Mouse (Mus musculus): ENCODE measurements around the gene Bysl. TPM values are rescaled to one million over a fixed set of nuclear protein-coding genes. Genes with fewer than 3 reads are reported as not detected.
A peak's percentile ranks its signal among the peaks of the same experiment; 100 is the strongest.

Bysl gene
- polyA plus RNA-seq, 1 experiment from 2014 or later: 7.7 TPM

GRCm38 (mm10) chr17:47593215-47593853, 18.0 kb downstream of the Bysl start:
- peak overlapping the region; percentile 92 for H3K27ac ChIP-seq (ENCODE audit: low read depth, low read length)
- H3K4me1 ChIP-seq (replicated peaks; ENCODE audit: control insufficient read depth, insufficient read depth, low read length): peaks cover 12% of the 10 kb centered on the region
- peak overlapping the region; percentile 89 for H3K4me2 ChIP-seq (replicated peaks; ENCODE audit: low read depth)
- H3K9me3 ChIP-seq (ENCODE audit: control insufficient read depth): no peaks in the 10 kb centered on the region
- TF ChIP-seq CTCF (IDR thresholded peaks at IDR 0.05; ENCODE audit: low read depth): no peak
- peak; percentile 74 for ATAC-seq
- WGBS: under 1% methylated on average over 61 of the region's 63 CpGs
- H3K9ac ChIP-seq (ENCODE audit: low read depth, low read length): peak overlapping the region; percentile 77
- H3K27me3 ChIP-seq (replicated peaks; ENCODE audit: control insufficient read depth, insufficient read depth, low read length): no peaks in the 10 kb centered on the region
- 0 out of 2 replicates have a peak, but pooled peaks cover 7% of the 10 kb centered on the region for H3K36me3 ChIP-seq (ENCODE audit: control insufficient read depth, insufficient read depth)
- H3K4me3 ChIP-seq (ENCODE audit: low read depth, low read length): peak overlapping the region; percentile 78

GRCm38 (mm10) chr17:47591073-47591472, 20.2 kb downstream of the Bysl start:
- WGBS: 65% methylated on average over 3 of the region's 3 CpGs

GRCm38 (mm10) chr17:47588517-47588916, 22.8 kb downstream of the Bysl start:
- H3K4me1 ChIP-seq (replicated peaks; ENCODE audit: control insufficient read depth, insufficient read depth, low read length): no peaks in the 10 kb centered on the region
- no peak overlapping the region for H3K4me3 ChIP-seq (ENCODE audit: low read depth, low read length)
- no peak for ATAC-seq
- no peaks in the 10 kb centered on the region for H3K27me3 ChIP-seq (replicated peaks; ENCODE audit: control insufficient read depth, insufficient read depth, low read length)
- no peak overlapping the region for H3K4me2 ChIP-seq (replicated peaks; ENCODE audit: low read depth)
- H3K36me3 ChIP-seq (ENCODE audit: control insufficient read depth, insufficient read depth): 0 out of 2 replicates have a peak, but pooled peaks cover 3% of the 10 kb centered on the region
- 78% methylated on average over 8 of the region's 8 CpGs for whole genome bisulfite sequencing
- H3K9me3 ChIP-seq (ENCODE audit: control insufficient read depth): no peaks in the 10 kb centered on the region
- H3K9ac ChIP-seq (ENCODE audit: low read depth, low read length): no peak overlapping the region
- no peak overlapping the region for H3K27ac ChIP-seq (ENCODE audit: low read depth, low read length)
- TF ChIP-seq CTCF (IDR thresholded peaks at IDR 0.05; ENCODE audit: low read depth): no peak

More at GRCm38 (mm10) chr17:47591073-47591472, 20.2 kb downstream of the Bysl start:
- TF ChIP-seq CTCF (IDR thresholded peaks at IDR 0.05; ENCODE audit: low read depth): no peak
- no peaks in the 10 kb centered on the region for H3K27me3 ChIP-seq (replicated peaks; ENCODE audit: control insufficient read depth, insufficient read depth, low read length)
- no peak overlapping the region for H3K4me3 ChIP-seq (ENCODE audit: low read depth, low read length)
- no peaks in the 10 kb centered on the region for H3K36me3 ChIP-seq (ENCODE audit: control insufficient read depth, insufficient read depth)
- H3K9me3 ChIP-seq (ENCODE audit: control insufficient read depth): no peaks in the 10 kb centered on the region
- H3K4me1 ChIP-seq (replicated peaks; ENCODE audit: control insufficient read depth, insufficient read depth, low read length): no peaks in the 10 kb centered on the region; the same call in 1 of the 2 replicates
- H3K9ac ChIP-seq (ENCODE audit: low read depth, low read length): no peak overlapping the region
- H3K4me2 ChIP-seq (replicated peaks; ENCODE audit: low read depth): no peak overlapping the region
- H3K27ac ChIP-seq (ENCODE audit: low read depth, low read length): no peak overlapping the region
- ATAC-seq: no peak

GRCm38 (mm10) chr17:47580962-47581361, 30.3 kb downstream of the Bysl start:
- Histone ChIP-seq H3K4me3 (ENCODE audit: low read depth, low read length) (no peak overlapping the region), H3K4me1 (replicated peaks; ENCODE audit: control insufficient read depth, insufficient read depth, low read length) (no peaks in the 10 kb centered on the region), H3K9me3 (ENCODE audit: control insufficient read depth) (no peaks in the 10 kb centered on the region), H3K27ac (ENCODE audit: low read depth, low read length) (no peak overlapping the region), H3K9ac (ENCODE audit: low read depth, low read length) (no peak overlapping the region), H3K27me3 (replicated peaks; ENCODE audit: control insufficient read depth, insufficient read depth, low read length) (no peaks in the 10 kb centered on the region), H3K36me3 (ENCODE audit: control insufficient read depth, insufficient read depth) (0 out of 2 replicates have a peak, but pooled peaks cover 3% of the 10 kb centered on the region), H3K4me2 (replicated peaks; ENCODE audit: low read depth) (no peak overlapping the region)
- ATAC-seq: no peak
- 64% methylated on average over 4 of the region's 4 CpGs for WGBS
- no peak for TF ChIP-seq CTCF (IDR thresholded peaks at IDR 0.05; ENCODE audit: low read depth)

GRCm38 (mm10) chr17:47578655-47579054, 32.6 kb downstream of the Bysl start:
- Histone ChIP-seq H3K4me2 (replicated peaks; ENCODE audit: low read depth) (no peak overlapping the region), H3K4me1 (replicated peaks; ENCODE audit: control insufficient read depth, insufficient read depth, low read length) (no peaks in the 10 kb centered on the region), H3K4me3 (ENCODE audit: low read depth, low read length) (no peak overlapping the region), H3K27ac (ENCODE audit: low read depth, low read length) (no peak overlapping the region), H3K9ac (ENCODE audit: low read depth, low read length) (no peak overlapping the region), H3K36me3 (ENCODE audit: control insufficient read depth, insufficient read depth) (no peaks in the 10 kb centered on the region), H3K27me3 (replicated peaks; ENCODE audit: control insufficient read depth, insufficient read depth, low read length) (no peaks in the 10 kb centered on the region), H3K9me3 (ENCODE audit: control insufficient read depth) (no peaks in the 10 kb centered on the region)
- TF ChIP-seq CTCF (IDR thresholded peaks at IDR 0.05; ENCODE audit: low read depth): no peak
- WGBS: 88% methylated on average over 6 of the region's 6 CpGs
- no peak for ATAC-seq

GRCm38 (mm10) chr17:47574830-47575229, 36.5 kb downstream of the Bysl start:
- WGBS: 71% methylated on average over 11 of the region's 11 CpGs
- no peak for TF ChIP-seq CTCF (IDR thresholded peaks at IDR 0.05; ENCODE audit: low read depth)
- Histone ChIP-seq H3K27me3 (replicated peaks; ENCODE audit: control insufficient read depth, insufficient read depth, low read length) (no peaks in the 10 kb centered on the region), H3K27ac (ENCODE audit: low read depth, low read length) (no peak overlapping the region), H3K9ac (ENCODE audit: low read depth, low read length) (no peak overlapping the region), H3K36me3 (ENCODE audit: control insufficient read depth, insufficient read depth) (no peaks in the 10 kb centered on the region), H3K4me1 (replicated peaks; ENCODE audit: control insufficient read depth, insufficient read depth, low read length) (no peaks in the 10 kb centered on the region), H3K4me3 (ENCODE audit: low read depth, low read length) (no peak overlapping the region), H3K4me2 (replicated peaks; ENCODE audit: low read depth) (no peak overlapping the region), H3K9me3 (ENCODE audit: control insufficient read depth) (no peaks in the 10 kb centered on the region)
- no peak for ATAC-seq
